Mouse (Mus musculus): ENCODE data around the gene Gpc6.

- no peak for TF ChIP-seq CTCF (IDR thresholded peaks at IDR 0.05)
- TF ChIP-seq POLR2A (IDR thresholded peaks at IDR 0.05; ENCODE audit: insufficient read depth, low read depth, low read length), result no peak
These were observed 1094.2 kb downstream of the Gpc6 start for GRCm38 (mm10) chr14:118019314-118019713.
